Mouse (Mus musculus) C2C12 (cell line): ENCODE results near the gene Ccdc62. TPM values are rescaled to one million over a fixed set of nuclear protein-coding genes. Genes with fewer than 3 reads are reported as not detected.
A peak's percentile ranks its signal among the peaks of the same experiment; 100 is the strongest.

Experiments
- H3K27me3 ChIP-seq: one replicate; pipeline ENCODE4 v1.6.1; 2011; ENCODE audit not compliant: control insufficient read depth, insufficient read depth, insufficient read length
- H3K36me3 ChIP-seq: one replicate; pipeline ENCODE4 v1.6.1; 2011; ENCODE audit not compliant: control insufficient read depth, insufficient read depth
- H3K4me3 ChIP-seq: one replicate; pipeline ENCODE4 v1.5.1; 2011; ENCODE audit warnings: mild to moderate bottlenecking, control low read depth; ENCODE audit not compliant: poor library complexity, insufficient read depth, severe bottlenecking
- H3K79me2 ChIP-seq: one replicate; pipeline ENCODE4 v1.6.1; 2011; ENCODE audit not compliant: control insufficient read depth, insufficient read depth
- H3K79me3 ChIP-seq: one replicate; pipeline ENCODE4 v1.6.1; 2011; ENCODE audit warnings: low read depth, control low read depth
- H3ac ChIP-seq: one replicate; pipeline ENCODE3; 2011; ENCODE audit warnings: low read depth; ENCODE audit not compliant: control insufficient read depth, insufficient read length
- CEBPB ChIP-seq: IDR thresholded peaks from one replicate; pipeline ENCODE4 v1.6.1; 2011; ENCODE audit warnings: low read depth, mild to moderate bottlenecking, control low read depth, moderate library complexity
- CTCF ChIP-seq: IDR thresholded peaks from one replicate; pipeline ENCODE4 v1.5.1; 2011; ENCODE audit not compliant: control insufficient read depth, insufficient read depth, insufficient read length
- FOSL1 ChIP-seq: IDR thresholded peaks from one replicate; pipeline ENCODE4 v1.8.0; 2011; ENCODE audit warnings: mild to moderate bottlenecking, low read length; ENCODE audit not compliant: poor library complexity, insufficient read depth, severe bottlenecking
- MAX ChIP-seq: IDR thresholded peaks from one replicate; pipeline ENCODE4 v1.6.1; 2011; ENCODE audit warnings: mild to moderate bottlenecking, control low read depth
- MYOD1 ChIP-seq: IDR thresholded peaks from one replicate; pipeline ENCODE4 v1.6.1; 2011; ENCODE audit warnings: low read depth; ENCODE audit not compliant: control insufficient read depth, insufficient read length
- MYOG ChIP-seq: IDR thresholded peaks from one replicate; pipeline ENCODE4 v1.6.1; 2011; ENCODE audit not compliant: control insufficient read depth, insufficient read length; ENCODE audit errors: extremely low read depth
- USF1 ChIP-seq: IDR thresholded peaks from one replicate; pipeline ENCODE4 v1.6.1; 2011; ENCODE audit warnings: low read depth, mild to moderate bottlenecking, control low read depth, moderate library complexity
- polyA plus RNA-seq: library from polyadenylated mRNA; unstranded; fragments of >200 nt; fragmentation: generic; extraction: Trizol; gene quantifications from one replicate; pipeline ENCODE4 v1.2.1, GENCODE M21; 2012; ENCODE audit warnings: missing spikeins

Gene Ccdc62
- polyA plus RNA-seq, 1 experiment = 2.5 TPM

GRCm38 (mm10) chr5:123890987-123891386 is 39.5 kb upstream of the Ccdc62 start:
- no peaks in the 10 kb centered on the region for H3K79me3 ChIP-seq
- H3ac ChIP-seq = no peak overlapping the region
- no peak overlapping the region for H3K4me3 ChIP-seq
- H3K27me3 ChIP-seq = no peaks in the 10 kb centered on the region
- no peak for TF ChIP-seq MYOG
- TF ChIP-seq CEBPB = no peak
- no peak for TF ChIP-seq CTCF
- TF ChIP-seq FOSL1 = no peak
- no peak for TF ChIP-seq USF1
- TF ChIP-seq MAX = no peak
- no peak for TF ChIP-seq MYOD1
- H3K36me3 ChIP-seq = no peaks in the 10 kb centered on the region
- no peaks in the 10 kb centered on the region for H3K79me2 ChIP-seq

- H3K79me3 ChIP-seq = no peaks in the 10 kb centered on the region
- H3ac ChIP-seq = no peak overlapping the region
- H3K4me3 ChIP-seq = no peak overlapping the region
- H3K79me2 ChIP-seq = no peaks in the 10 kb centered on the region
- TF ChIP-seq MYOG (no peak), USF1 (no peak), CEBPB (no peak), CTCF (no peak), MYOD1 (no peak), MAX (no peak), FOSL1 (no peak)
- no peaks in the 10 kb centered on the region for H3K27me3 ChIP-seq
- no peaks in the 10 kb centered on the region for H3K36me3 ChIP-seq
Measured at GRCm38 (mm10) chr5:123891669-123892068, 38.8 kb upstream of the Ccdc62 start.

- Histone ChIP-seq H3ac (no peak overlapping the region), H3K4me3 (no peak overlapping the region), H3K79me2 (no peaks in the 10 kb centered on the region), H3K79me3 (no peaks in the 10 kb centered on the region), H3K27me3 (no peaks in the 10 kb centered on the region), H3K36me3 (no peaks in the 10 kb centered on the region)
- TF ChIP-seq CTCF (no peak), FOSL1 (no peak), CEBPB (no peak), MYOD1 (no peak), MYOG (no peak), MAX (no peak), USF1 (no peak)
Measured at GRCm38 (mm10) chr5:123893520-123893919, 37.0 kb upstream of the Ccdc62 start.

GRCm38 (mm10) chr5:123896395-123896794 is 34.1 kb upstream of the Ccdc62 start:
- TF ChIP-seq MAX (no peak), FOSL1 (no peak), MYOG (no peak), MYOD1 (no peak), CEBPB (no peak), CTCF (no peak), USF1 (no peak)
- H3ac ChIP-seq = no peak overlapping the region
- no peaks in the 10 kb centered on the region for H3K79me3 ChIP-seq
- no peaks in the 10 kb centered on the region for H3K27me3 ChIP-seq
- no peaks in the 10 kb centered on the region for H3K79me2 ChIP-seq
- H3K36me3 ChIP-seq = no peaks in the 10 kb centered on the region
- no peak overlapping the region for H3K4me3 ChIP-seq

GRCm38 (mm10) chr5:123897352-123897751 is 33.1 kb upstream of the Ccdc62 start:
- H3K27me3 ChIP-seq = no peaks in the 10 kb centered on the region
- no peaks in the 10 kb centered on the region for H3K36me3 ChIP-seq
- TF ChIP-seq MYOD1 (no peak), USF1 (peak; percentile 27)
- H3ac ChIP-seq = no peak overlapping the region
- H3K4me3 ChIP-seq = no peak overlapping the region
- no peaks in the 10 kb centered on the region for H3K79me2 ChIP-seq
- no peaks in the 10 kb centered on the region for H3K79me3 ChIP-seq

- Histone ChIP-seq H3K79me2 (peaks cover 20% of the 10 kb centered on the region), H3ac (no peak overlapping the region), H3K27me3 (no peaks in the 10 kb centered on the region), H3K36me3 (peaks cover 9% of the 10 kb centered on the region), H3K79me3 (peaks cover 19% of the 10 kb centered on the region), H3K4me3 (no peak overlapping the region)
- TF ChIP-seq CEBPB (no peak), MAX (no peak), FOSL1 (no peak), CTCF (no peak), MYOG (no peak), USF1 (no peak), MYOD1 (no peak)
Measured at GRCm38 (mm10) chr5:123904059-123904672, 26.3 kb upstream of the Ccdc62 start.
